ENCODE assay signal across 21 mouse cellular contexts in genomic region chr13:69768152-69768551, GRCm38 (mm10). TPM values are rescaled to one million over a fixed set of nuclear protein-coding genes. Genes with fewer than 3 reads are reported as not detected.
DNase-seq lines count a peak whose midpoint lies in the region; ATAC-seq and TF ChIP-seq lines count a peak whose summit lies in the region.
"Had no signal": no experiment of that assay in that cellular context is flagged by ENCODE, and none has a peak within 500 bp of the region (broad histone marks: within the 10 kb centered on the region; RNA-seq: fewer than 3 reads in every experiment).

No protein-coding gene starts in this region.

- no peaks in the 10 kb centered on the region for H3K79me2 ChIP-seq in myocyte (ENCODE audit: control insufficient read depth, insufficient read depth)

- no peak for TF ChIP-seq POLR2A in myocyte (IDR thresholded peaks at IDR 0.05; ENCODE audit: insufficient read length, low read depth)

- no peaks in the 10 kb centered on the region for H3K9me3 ChIP-seq in hindbrain, embryonic 13.5 days
- H3K9me3 ChIP-seq: embryonic facial prominence, embryonic 10.5 days; embryonic facial prominence, embryonic 12.5 days; forebrain, embryonic 13.5 days; forebrain, embryonic 15.5 days had no signal

- no peak overlapping the region for H3K9ac ChIP-seq in hindbrain, embryonic 13.5 days
- H3K9ac ChIP-seq: embryonic facial prominence, embryonic 12.5 days; forebrain, embryonic 13.5 days; forebrain, embryonic 15.5 days; forebrain, postnatal 0 days had no signal

- no peaks in the 10 kb centered on the region for H3K27me3 ChIP-seq in myocyte (ENCODE audit: control insufficient read depth, insufficient read depth, insufficient read length)
- H3K27me3 ChIP-seq in hindbrain, embryonic 13.5 days, result no peaks in the 10 kb centered on the region
- H3K27me3 ChIP-seq: embryonic facial prominence, embryonic 12.5 days; forebrain, embryonic 13.5 days; forebrain, embryonic 15.5 days had no signal

- DNase-seq in 3134 (ENCODE audit: extremely low read depth, insufficient read length, low spot score) (peak; percentile 11), 416B (ENCODE audit: low read depth) (peak; percentile 66), NIH3T3 (ENCODE audit: low read depth) (peak; percentile 4)
- no peak for DNase-seq in adrenal gland, adult (ENCODE audit: inconsistent age in 2 of 2, low spot score in 1 of 2)
- DNase-seq in spleen, adult 18-20 months, result no peak
- DNase-seq in lung, postnatal 36 days, result no peak
- DNase-seq: adrenal gland, adult 8-10 months; adrenal gland, postnatal 14 days; adrenal gland, postnatal 36 days; cerebellum, adult 11-12 months; cerebellum, adult 2 months; cerebellum, adult 9-10 months; cerebellum, postnatal 10 days; cerebellum, postnatal 25 days; forebrain, postnatal 0 days had no signal

- 92% methylated on average over 10 of the region's 10 CpGs for WGBS in hindbrain, embryonic 13.5 days

- ATAC-seq in hindbrain, embryonic 13.5 days (ENCODE audit: low FRiP score), result no peak
- ATAC-seq: forebrain, embryonic 13.5 days; forebrain, embryonic 15.5 days; forebrain, postnatal 0 days had no signal

- H3K4me2 ChIP-seq in myocyte (ENCODE audit: low read depth), result peak overlapping the region; percentile 32
- H3K4me2 ChIP-seq in hindbrain, embryonic 13.5 days, result no peak overlapping the region
- H3K4me2 ChIP-seq: embryonic facial prominence, embryonic 12.5 days; forebrain, embryonic 13.5 days; forebrain, embryonic 15.5 days had no signal

- H3K4me3 ChIP-seq in myocyte, result no peak overlapping the region
- no peak overlapping the region for H3K4me3 ChIP-seq in hindbrain, embryonic 13.5 days
- H3K4me3 ChIP-seq: embryonic facial prominence, embryonic 10.5 days; embryonic facial prominence, embryonic 12.5 days; forebrain, embryonic 13.5 days; forebrain, embryonic 15.5 days had no signal

- no peak overlapping the region for H3K27ac ChIP-seq in hindbrain, embryonic 13.5 days
- H3K27ac ChIP-seq: embryonic facial prominence, embryonic 10.5 days; embryonic facial prominence, embryonic 12.5 days; forebrain, embryonic 13.5 days; forebrain, embryonic 15.5 days had no signal

- no peaks in the 10 kb centered on the region for H3K36me3 ChIP-seq in myocyte (ENCODE audit: control insufficient read depth, insufficient read depth)
- no peaks in the 10 kb centered on the region for H3K36me3 ChIP-seq in hindbrain, embryonic 13.5 days
- H3K36me3 ChIP-seq: embryonic facial prominence, embryonic 10.5 days; embryonic facial prominence, embryonic 12.5 days; forebrain, embryonic 15.5 days had no signal

- no peak overlapping the region for H3ac ChIP-seq in myocyte (ENCODE audit: control insufficient read depth, insufficient read length)

- H3K4me1 ChIP-seq in hindbrain, embryonic 13.5 days (replicated peaks), result peaks cover 4% of the 10 kb centered on the region; the same call in 1 of the 2 replicates
- H3K4me1 ChIP-seq: embryonic facial prominence, embryonic 10.5 days; embryonic facial prominence, embryonic 12.5 days had no signal

TF ChIP-seq in myocyte, 11 proteins besides CTCF, POLR2A, EP300 and RAD21:
- TF ChIP-seq POLR2AphosphoS2 (IDR thresholded peaks at IDR 0.05; ENCODE audit: insufficient read length, low read depth) (no peak), USF1 (IDR thresholded peaks at IDR 0.05; ENCODE audit: low read depth) (peak; percentile 55)

RNA-seq across cellular contexts. Expression of gene Ube2ql1, which starts 28.5 kb away (rescaled TPM):
- polyA plus RNA-seq in myocyte (2012; fragmentation: generic; extraction: Trizol), result 0.02 TPM
- 28.1 and 29.5 TPM in 2 replicates for polyA plus RNA-seq in hindbrain, embryonic 13.5 days (2015; fragmentation: Nextera tagmentation; extraction: Ambion mirVana)

RNA-seq across cellular contexts. Expression of gene Med10, which starts 34.0 kb away (rescaled TPM):
- polyA plus RNA-seq in myocyte (2012; fragmentation: generic; extraction: Trizol), result 48.6 TPM
- 175 and 179 TPM in 2 replicates for polyA plus RNA-seq in hindbrain, embryonic 13.5 days (2015; fragmentation: Nextera tagmentation; extraction: Ambion mirVana)

Comparison
In these comparisons a context has a peak if more than half of its experiments do, and no peak if none do; other contexts are left out.
1. DNase-seq: peak in 3134 (single experiment), 416B (single experiment) and NIH3T3 (single experiment); none in adrenal gland, adult (0 of 2), spleen, adult 18-20 months (0 of 2) and lung, postnatal 36 days (single experiment).
2. RNA of gene Ube2ql1, which starts 28.5 kb away (polyA plus RNA-seq): 28.1 to 29.5 TPM in hindbrain, embryonic 13.5 days; 0.02 TPM in myocyte (single experiment); every median in the first group is over 10 times any median in the second.